Mouse (Mus musculus) embryo, embryonic 10.5 days (tissue): ENCODE results near the gene Theg.

Experiments
- DNase-seq: peaks from one replicate; pipeline ENCODE4 v3.0.0-alpha.2; 2015; ENCODE audit warnings: low spot score

Gene Theg

GRCm38 (mm10) chr10:79536461-79537080, 50.6 kb downstream of the Theg start:
- DNase-seq, result no peak

- no peak for DNase-seq
Observed at GRCm38 (mm10) chr10:79535431-79535830, 51.7 kb downstream of the Theg start.

GRCm38 (mm10) chr10:79534426-79534825, 52.7 kb downstream of the Theg start:
- DNase-seq, result no peak

- DNase-seq, result peak; percentile 87
Observed at GRCm38 (mm10) chr10:79533126-79533911, 53.8 kb downstream of the Theg start, which contains the start of gene Plpp2. Plpp2 (minus strand) TSS chr10:79533796.

GRCm38 (mm10) chr10:79532678-79533077, 54.5 kb downstream of the Theg start:
- DNase-seq, result no peak

GRCm38 (mm10) chr10:79531593-79531992, 55.5 kb downstream of the Theg start:
- no peak for DNase-seq

- DNase-seq, result no peak
Observed at GRCm38 (mm10) chr10:79530721-79531120, 56.4 kb downstream of the Theg start.

GRCm38 (mm10) chr10:79530241-79530640, 56.9 kb downstream of the Theg start:
- DNase-seq, result no peak

- no peak for DNase-seq
Observed at GRCm38 (mm10) chr10:79528081-79528480, 59.0 kb downstream of the Theg start.

- DNase-seq, result no peak
Observed at GRCm38 (mm10) chr10:79527453-79527845, 59.7 kb downstream of the Theg start.

- DNase-seq, result no peak
Observed at GRCm38 (mm10) chr10:79526661-79527452, 60.3 kb downstream of the Theg start.
